Mouse (Mus musculus) adrenal gland, postnatal 4 days (tissue): ENCODE results near the gene Fntb. TPM values are rescaled to one million over a fixed set of nuclear protein-coding genes. Genes with fewer than 3 reads are reported as not detected.
"Not testable (repeated sequence)": the region's sequence is repeated elsewhere in the genome, so short reads cannot be mapped to it uniquely, and the experiment has no call there.

ENCODE experiments used
- DNase-seq, 2 experiments: peaks; one replicate each; pipeline ENCODE4 v3.0.0; 2021 to 2022; ENCODE audit warnings: low spot score in 2 of 2, mixed read lengths in 2 of 2
- total RNA-seq, 2 experiments: library from RNA; stranded (reverse); gene quantifications; 2 replicates each; pipeline ENCODE4 v1.2.3; 2021

Gene Fntb
- total RNA-seq, 2 experiments from 2014 or later, result 19.4 to 22.1 TPM

DNA sequence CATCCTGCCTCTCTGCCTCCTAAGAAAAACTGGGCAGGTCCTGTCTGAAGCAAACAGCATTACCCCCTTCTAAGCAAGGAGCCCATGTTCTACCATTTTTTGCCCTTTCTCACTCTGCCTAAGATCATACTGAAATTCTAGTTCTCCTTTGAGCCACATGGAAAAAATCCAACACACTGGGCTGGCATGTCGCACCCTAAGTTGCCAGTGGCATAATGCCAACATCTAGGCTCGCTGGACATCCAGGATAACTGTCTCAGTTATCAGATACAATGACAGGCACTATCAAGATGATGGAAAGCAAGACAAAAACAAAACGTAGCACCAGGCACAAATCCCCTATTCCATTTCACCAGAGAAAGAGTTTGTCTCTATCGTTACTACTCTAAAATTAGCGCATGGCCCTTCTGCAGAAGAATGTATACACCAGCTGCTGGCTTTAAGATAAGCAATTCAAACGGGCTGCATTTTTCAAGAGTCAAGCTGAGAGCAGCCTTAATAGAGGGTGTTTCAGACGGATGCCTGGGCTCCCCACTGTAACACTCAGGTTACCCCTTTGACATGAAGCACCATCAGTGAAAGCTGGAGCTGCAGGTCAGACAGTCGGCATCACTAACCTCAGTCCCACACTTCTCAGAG, 25.2 kb downstream of the Fntb start:
- no peak for DNase-seq

DNA sequence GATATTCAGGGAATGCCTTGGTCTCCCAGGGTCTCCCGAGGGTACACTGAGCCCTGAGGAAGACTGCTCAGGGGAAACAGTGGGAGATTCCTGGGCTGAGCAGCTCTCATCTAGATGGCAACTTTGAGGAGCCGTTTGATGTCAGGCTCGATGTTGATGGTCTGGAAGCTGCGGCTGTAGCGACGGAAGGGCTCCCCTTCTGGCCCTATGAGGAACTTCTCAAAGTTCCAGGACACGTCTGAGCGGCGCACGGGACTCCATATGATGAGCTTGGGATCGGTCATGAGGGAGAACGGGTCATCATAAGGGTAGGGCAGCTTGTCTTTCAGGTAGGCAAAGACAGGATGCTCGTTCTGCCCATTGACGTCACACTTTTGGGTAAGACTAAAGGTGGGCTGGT, 27.2 kb downstream of the Fntb start:
- not testable (repeated sequence) for DNase-seq

- no peak for DNase-seq
These were observed 30.0 kb downstream of the Fntb start, which contains the start of gene Gpx2 for GRCm38 (mm10) chr12:76795350-76795749. TSS of gene Gpx2 (minus strand) at chr12:76795554.

- no peak for DNase-seq
These were observed 31.6 kb downstream of the Fntb start for GRCm38 (mm10) chr12:76796938-76797539.

DNA sequence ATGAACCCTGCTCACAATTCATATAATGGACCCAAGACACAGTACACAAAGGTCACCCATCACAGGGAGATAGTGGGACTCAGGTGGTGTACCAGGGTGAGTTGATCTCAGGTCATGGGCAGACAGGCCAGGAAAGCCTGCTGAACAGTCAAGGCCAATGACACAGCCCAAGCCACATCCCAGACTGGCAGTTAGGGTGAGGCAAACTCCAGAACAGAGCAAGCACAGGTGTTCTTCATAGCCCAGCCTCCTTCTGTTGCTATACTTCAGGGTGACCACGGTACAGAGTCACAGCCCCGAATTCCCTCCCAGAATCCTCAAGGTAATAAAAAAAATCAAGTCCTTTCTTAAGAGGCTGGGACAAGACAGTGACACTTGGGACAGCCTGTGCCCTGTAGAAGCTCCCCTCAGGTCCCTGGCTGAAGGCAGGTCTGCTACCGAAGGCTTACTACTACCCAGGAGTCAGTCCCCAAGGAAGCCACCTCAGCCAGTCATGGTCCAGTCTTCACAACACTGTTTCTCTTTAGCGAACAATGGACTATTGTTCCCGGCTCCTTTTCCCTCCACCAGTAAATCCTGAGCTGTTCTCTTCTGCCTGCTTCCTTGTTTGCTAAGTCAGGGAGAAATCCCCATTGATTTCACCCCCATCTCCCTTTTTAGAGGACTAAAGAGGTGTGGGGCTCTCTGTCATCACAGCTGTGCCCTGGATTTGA, 32.8 kb downstream of the Fntb start:
- DNase-seq, result no peak

GRCm38 (mm10) chr12:76803028-76803427, 37.6 kb downstream of the Fntb start:
- DNase-seq, result no peak

DNA sequence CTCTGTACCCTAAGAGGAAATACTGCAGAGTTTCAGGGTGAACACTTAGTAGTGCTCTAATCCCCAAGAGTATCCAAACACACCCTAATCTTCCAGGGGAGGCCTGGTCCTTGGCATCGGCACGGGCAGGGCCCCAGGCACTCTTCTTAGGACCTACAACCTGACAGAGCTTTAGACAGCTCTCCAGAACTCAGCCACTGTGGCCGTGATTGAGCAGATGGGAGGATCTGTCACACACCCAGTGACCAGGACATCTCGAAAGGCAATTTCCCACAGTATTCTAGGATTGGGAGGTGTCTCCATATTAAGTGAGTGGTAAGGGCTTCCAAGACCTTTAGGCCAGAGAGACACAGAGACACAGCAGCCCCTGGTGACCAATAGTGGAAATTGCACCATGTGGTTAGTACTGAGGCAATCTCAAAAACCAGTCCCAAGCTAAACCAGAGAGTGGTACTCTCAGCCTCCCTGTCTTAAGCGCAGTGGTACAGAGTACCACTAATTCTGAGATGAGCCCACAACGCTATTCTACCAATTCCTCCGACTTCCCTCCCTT, 38.4 kb downstream of the Fntb start:
- DNase-seq, result peak in 1 of 2 experiments; percentile 15

GRCm38 (mm10) chr12:76805056-76805811, 39.8 kb downstream of the Fntb start:
- DNase-seq, result no peak

DNA sequence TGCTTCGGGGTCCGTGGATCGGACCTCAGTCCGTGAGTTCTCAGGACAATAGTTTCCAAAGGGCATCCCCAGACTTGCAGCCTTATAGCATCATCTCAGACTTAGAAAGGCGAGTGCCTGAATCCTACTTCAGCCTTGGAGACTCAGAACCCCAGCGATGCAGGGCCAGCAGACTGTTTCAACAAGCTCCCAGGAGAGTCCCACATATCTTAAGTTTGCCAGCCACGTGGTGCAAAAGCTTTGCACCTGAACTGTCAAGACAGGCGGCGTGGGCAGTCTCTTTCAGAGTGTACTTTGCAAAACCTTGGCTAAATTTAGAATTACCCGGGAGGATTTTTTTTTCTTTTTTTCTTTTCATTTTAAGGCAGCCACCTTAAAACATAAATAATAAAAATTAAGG, 42.4 kb downstream of the Fntb start:
- no peak for DNase-seq

- DNase-seq, result no peak
These were observed 45.1 kb downstream of the Fntb start for GRCm38 (mm10) chr12:76810491-76810890.

DNA sequence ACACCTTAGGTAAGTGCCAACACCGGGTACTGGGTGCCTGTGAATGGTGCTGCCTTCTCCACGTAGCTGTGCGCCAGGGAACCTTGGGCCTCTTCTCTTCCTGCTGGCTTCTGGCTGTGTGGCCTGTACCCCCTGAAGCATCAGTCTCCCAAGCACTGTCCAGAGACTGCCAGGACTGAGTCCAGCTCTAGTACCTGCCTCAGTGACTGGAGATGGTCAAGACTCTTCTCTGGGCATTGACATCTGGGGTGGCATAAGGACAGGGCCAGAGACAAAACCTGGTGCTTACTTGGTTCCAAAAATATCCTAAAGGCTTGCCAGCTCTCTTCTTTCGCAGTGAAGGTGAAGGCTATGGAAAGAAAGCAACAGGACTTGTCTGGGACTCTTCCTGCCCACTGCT, 45.6 kb downstream of the Fntb start:
- DNase-seq, result no peak

DNA sequence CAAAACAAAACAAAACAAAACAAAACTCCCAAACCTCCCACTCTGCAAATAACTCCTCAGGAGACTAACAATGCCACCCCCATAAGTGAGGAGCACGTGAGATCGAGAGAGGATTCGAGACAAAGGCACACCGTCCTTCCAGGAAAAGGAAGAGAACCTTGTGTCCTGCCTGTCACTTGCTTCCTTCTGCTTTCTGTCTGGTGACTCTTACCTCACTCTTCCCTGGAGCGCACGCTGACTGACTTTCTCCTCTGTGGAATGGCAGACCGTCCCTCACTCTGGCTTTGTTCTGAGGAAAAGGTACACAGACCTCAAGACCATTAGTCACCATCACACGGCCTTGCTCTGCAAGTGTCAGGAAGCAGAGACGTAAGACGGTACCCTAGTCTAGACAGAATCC, 48.2 kb downstream of the Fntb start:
- no peak for DNase-seq

GRCm38 (mm10) chr12:76814120-76814519, 48.7 kb downstream of the Fntb start:
- DNase-seq, result no peak

DNA sequence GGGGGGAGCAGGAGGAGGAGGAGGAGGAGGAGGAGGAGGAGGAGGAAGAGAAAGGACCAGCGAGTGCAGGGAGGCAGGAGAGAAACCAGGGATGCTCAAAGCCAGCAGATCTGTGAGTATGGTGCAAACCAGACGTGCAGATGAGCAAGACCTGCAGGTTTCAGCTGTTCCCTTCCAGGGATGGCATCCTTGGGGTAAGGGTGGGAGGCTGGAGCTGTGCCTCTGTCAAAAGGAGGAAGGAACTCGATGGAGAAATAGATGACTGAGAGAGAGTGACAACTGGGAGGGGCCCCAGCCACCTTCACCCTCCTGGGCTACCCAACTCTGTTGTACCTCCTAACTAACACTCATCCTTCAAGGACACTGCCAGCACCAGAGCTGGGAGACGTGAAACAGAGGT, 51.3 kb downstream of the Fntb start:
- DNase-seq, result no peak

GRCm38 (mm10) chr12:76817176-76817575, 51.8 kb downstream of the Fntb start:
- no peak for DNase-seq

- DNase-seq, result no peak
These were observed 52.7 kb downstream of the Fntb start for GRCm38 (mm10) chr12:76818120-76818519.

GRCm38 (mm10) chr12:76818908-76819307, 53.5 kb downstream of the Fntb start:
- no peak for DNase-seq

GRCm38 (mm10) chr12:76819816-76820215, 54.4 kb downstream of the Fntb start:
- DNase-seq, result no peak

- no peak for DNase-seq
These were observed 55.2 kb downstream of the Fntb start for GRCm38 (mm10) chr12:76820615-76821014.

- no peak for DNase-seq
These were observed 56.7 kb downstream of the Fntb start for GRCm38 (mm10) chr12:76822002-76822650.

DNA sequence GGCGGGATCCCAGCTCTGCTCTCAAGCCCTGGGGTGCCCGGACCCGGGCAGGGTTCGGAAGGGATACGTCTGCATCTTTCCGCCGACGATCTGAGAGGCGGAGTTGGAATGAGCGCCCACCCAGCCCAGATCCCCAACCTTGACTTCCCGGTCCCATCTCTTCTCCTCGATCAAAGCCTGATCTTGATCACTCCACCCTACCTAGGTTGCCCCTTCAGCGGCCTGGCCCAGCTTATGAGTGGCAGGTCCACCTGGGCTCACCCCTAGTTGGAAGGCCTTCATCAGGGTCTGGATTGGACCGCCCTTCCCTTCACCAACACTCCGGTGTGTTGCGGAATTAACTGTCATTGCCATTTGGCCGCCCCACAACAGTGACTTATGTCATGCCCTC, 57.3 kb downstream of the Fntb start, which contains the start of gene Rab15:
Gene Rab15 (minus strand): TSS at position 258 of the 391 bp plus-strand sequence.
- no peak for DNase-seq
